Comparison of ENCODE assay signal across 23 mouse cellular contexts in the genomic region with DNA sequence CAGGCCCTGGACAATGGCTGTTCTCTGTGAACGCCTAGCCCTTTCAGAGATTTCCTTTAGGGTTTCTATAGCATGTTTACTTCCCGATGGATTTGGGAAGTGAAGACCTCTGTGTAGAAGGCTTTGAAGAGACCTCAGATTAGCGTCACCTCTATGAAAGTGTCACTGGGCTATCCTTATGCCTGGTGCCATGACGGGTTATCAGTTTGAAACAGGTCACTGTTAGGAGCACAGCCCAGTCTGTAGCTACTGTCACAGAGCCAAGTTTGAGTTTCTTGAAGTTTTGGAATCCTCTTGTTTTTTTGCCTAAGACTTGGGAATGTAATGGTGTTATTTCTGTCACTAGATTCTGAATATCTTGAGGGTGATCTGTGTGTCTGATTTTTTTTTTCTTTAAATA. TPM values are rescaled to one million over a fixed set of nuclear protein-coding genes. Genes with fewer than 3 reads are reported as not detected.
DNase-seq lines count a peak whose midpoint lies in the region; ATAC-seq and TF ChIP-seq lines count a peak whose summit lies in the region.
"Had no signal": no experiment of that assay in that cellular context is flagged by ENCODE, and none has a peak within 500 bp of the region (broad histone marks: within the 10 kb centered on the region; RNA-seq: fewer than 3 reads in every experiment).

No protein-coding gene starts in this region.

- no peak for DNase-seq in midbrain, embryonic 10.5 days (ENCODE audit: low spot score)
- no peak for DNase-seq in stomach, postnatal 0 days (ENCODE audit: low spot score)
- no peak for DNase-seq in lung, postnatal 10 days
- DNase-seq in right cerebral cortex, postnatal 25 days: no peak
- DNase-seq: adrenal gland, adult 2 months; adrenal gland, postnatal 10 days; adrenal gland, postnatal 36 days; cerebellum, adult 11 months; cerebellum, adult 18-20 months; cerebellum, adult 8-10 months; cerebellum, adult 9-11 months; cerebellum, postnatal 14 days; cerebellum, postnatal 36 days; embryo, embryonic 11 days had no signal

- 71% methylated on average over 4 of the region's 4 CpGs for WGBS in midbrain, embryonic 10.5 days
- 71% methylated on average over 4 of the region's 4 CpGs for WGBS in midbrain, embryonic 15.5 days
- 75% methylated on average over 4 of the region's 4 CpGs for WGBS in stomach, postnatal 0 days

- peaks cover 35% of the 10 kb centered on the region for H3K4me1 ChIP-seq in midbrain, embryonic 10.5 days
- no peaks in the 10 kb centered on the region; the same call in 1 of the 2 replicates for H3K4me1 ChIP-seq in midbrain, embryonic 15.5 days
- H3K4me1 ChIP-seq in stomach, postnatal 0 days (replicated peaks; ENCODE audit: control insufficient read depth, insufficient read depth): no peaks in the 10 kb centered on the region
- H3K4me1 ChIP-seq: embryonic facial prominence, embryonic 13.5 days; embryonic facial prominence, embryonic 15.5 days had no signal

- H3K36me3 ChIP-seq in midbrain, embryonic 10.5 days: no peaks in the 10 kb centered on the region
- H3K36me3 ChIP-seq in midbrain, embryonic 15.5 days (replicated peaks): no peaks in the 10 kb centered on the region
- H3K36me3 ChIP-seq in stomach, postnatal 0 days (ENCODE audit: control insufficient read depth, insufficient read depth, low read length): no peaks in the 10 kb centered on the region
- H3K36me3 ChIP-seq: embryonic facial prominence, embryonic 13.5 days; embryonic facial prominence, embryonic 15.5 days; forebrain, embryonic 10.5 days; forebrain, embryonic 12.5 days had no signal

- no peak for TF ChIP-seq EP300 in stomach, postnatal 0 days (optimal IDR thresholded peaks at IDR 0.05)

- H3K4me2 ChIP-seq in midbrain, embryonic 15.5 days: no peak overlapping the region
- no peak overlapping the region for H3K4me2 ChIP-seq in stomach, postnatal 0 days (replicated peaks; ENCODE audit: low read depth)
- H3K4me2 ChIP-seq: embryonic facial prominence, embryonic 13.5 days; embryonic facial prominence, embryonic 15.5 days; forebrain, embryonic 12.5 days had no signal

- no peaks in the 10 kb centered on the region for H3K27me3 ChIP-seq in midbrain, embryonic 10.5 days (ENCODE audit: low read depth, poor library complexity, severe bottlenecking)
- no peaks in the 10 kb centered on the region; the same call in 1 of the 2 replicates for H3K27me3 ChIP-seq in midbrain, embryonic 15.5 days (replicated peaks)
- no peaks in the 10 kb centered on the region for H3K27me3 ChIP-seq in stomach, postnatal 0 days (ENCODE audit: control insufficient read depth, insufficient read depth, low read length)
- H3K27me3 ChIP-seq: embryonic facial prominence, embryonic 13.5 days; embryonic facial prominence, embryonic 15.5 days; forebrain, embryonic 12.5 days had no signal

- no peak for ATAC-seq in midbrain, embryonic 15.5 days (replicated peaks)
- peak; percentile 92 for ATAC-seq in erythroblast, adult 5-6 weeks (replicated peaks; ENCODE audit: low FRiP score, poor library complexity, severe bottlenecking)
- ATAC-seq in megakaryocyte progenitor cell, adult 5-6 weeks (replicated peaks; ENCODE audit: poor library complexity): peak; percentile 45
- no peak for ATAC-seq in stomach, postnatal 0 days (ENCODE audit: low FRiP score, low TSS enrichment)
- ATAC-seq: forebrain, embryonic 14.5 days; forebrain, embryonic 16.5 days had no signal

- no peak overlapping the region for H3K4me3 ChIP-seq in midbrain, embryonic 10.5 days
- no peak overlapping the region for H3K4me3 ChIP-seq in midbrain, embryonic 15.5 days
- H3K4me3 ChIP-seq in stomach, postnatal 0 days (ENCODE audit: low read depth, low read length): no peak overlapping the region
- H3K4me3 ChIP-seq: embryonic facial prominence, embryonic 13.5 days; embryonic facial prominence, embryonic 15.5 days; forebrain, embryonic 10.5 days; forebrain, embryonic 12.5 days had no signal

- H3K27ac ChIP-seq in midbrain, embryonic 10.5 days (replicated peaks): 0 out of 2 replicates have a peak overlapping the region, but pooled peaks have one; percentile 30
- no peak overlapping the region for H3K27ac ChIP-seq in midbrain, embryonic 15.5 days
- no peak overlapping the region for H3K27ac ChIP-seq in stomach, postnatal 0 days (replicated peaks)
- H3K27ac ChIP-seq: embryonic facial prominence, embryonic 13.5 days; embryonic facial prominence, embryonic 15.5 days; forebrain, embryonic 10.5 days; forebrain, embryonic 12.5 days had no signal

- no peaks in the 10 kb centered on the region for H3K9me3 ChIP-seq in midbrain, embryonic 10.5 days (replicated peaks)
- no peaks in the 10 kb centered on the region for H3K9me3 ChIP-seq in midbrain, embryonic 15.5 days
- H3K9me3 ChIP-seq in stomach, postnatal 0 days (ENCODE audit: control insufficient read depth, low read length): no peaks in the 10 kb centered on the region
- H3K9me3 ChIP-seq: embryonic facial prominence, embryonic 13.5 days; embryonic facial prominence, embryonic 15.5 days; forebrain, embryonic 10.5 days; forebrain, embryonic 12.5 days had no signal

- no peak overlapping the region for H3K9ac ChIP-seq in midbrain, embryonic 15.5 days
- no peak overlapping the region for H3K9ac ChIP-seq in stomach, postnatal 0 days (ENCODE audit: low read length)
- H3K9ac ChIP-seq: embryonic facial prominence, embryonic 13.5 days; embryonic facial prominence, embryonic 15.5 days; forebrain, embryonic 12.5 days had no signal

- no peak for TF ChIP-seq CTCF in stomach, postnatal 0 days (IDR thresholded peaks at IDR 0.05; ENCODE audit: low read depth)

RNA-seq across cellular contexts. Expression of a gene that starts 17.0 kb away (rescaled TPM):
- 18.6 and 20.2 TPM in 2 replicates for polyA plus RNA-seq in midbrain, embryonic 10.5 days (2016; fragmentation: Nextera tagmentation; extraction: Ambion mirVana)
- polyA plus RNA-seq in midbrain, embryonic 15.5 days (2015; fragmentation: Nextera tagmentation; extraction: Ambion mirVana): 7.0 and 7.1 TPM in 2 replicates
- total RNA-seq in erythroblast, adult 5-6 weeks (2015; ENCODE audit: low replicate concordance): 121 and 151 TPM in 2 replicates
- 109 and 111 TPM in 2 replicates for total RNA-seq in erythroblast, adult 5-6 weeks (2017; ENCODE audit: low replicate concordance)
- 268 and 279 TPM in 2 replicates for total RNA-seq in megakaryocyte progenitor cell, adult 5-6 weeks (2015)
- 187 and 192 TPM in 2 replicates for total RNA-seq in megakaryocyte progenitor cell, adult 5-6 weeks (2017)
- 1.6 and 2.0 TPM in 2 replicates for polyA plus RNA-seq in stomach, postnatal 0 days (2015; fragmentation: Nextera tagmentation; extraction: Ambion mirVana)

Comparison
In these comparisons a context has a peak if more than half of its experiments do, and no peak if none do; other contexts are left out.
1. ATAC-seq: peak in erythroblast, adult 5-6 weeks (single experiment) and megakaryocyte progenitor cell, adult 5-6 weeks (single experiment); none in midbrain, embryonic 15.5 days (single experiment) and stomach, postnatal 0 days (single experiment).